Mouse (Mus musculus): ENCODE measurements around the gene Prkaca. TPM values are rescaled to one million over a fixed set of nuclear protein-coding genes. Genes with fewer than 3 reads are reported as not detected.

The Prkaca gene
- polyA plus RNA-seq, 1 experiment, result 75.1 TPM

DNA sequence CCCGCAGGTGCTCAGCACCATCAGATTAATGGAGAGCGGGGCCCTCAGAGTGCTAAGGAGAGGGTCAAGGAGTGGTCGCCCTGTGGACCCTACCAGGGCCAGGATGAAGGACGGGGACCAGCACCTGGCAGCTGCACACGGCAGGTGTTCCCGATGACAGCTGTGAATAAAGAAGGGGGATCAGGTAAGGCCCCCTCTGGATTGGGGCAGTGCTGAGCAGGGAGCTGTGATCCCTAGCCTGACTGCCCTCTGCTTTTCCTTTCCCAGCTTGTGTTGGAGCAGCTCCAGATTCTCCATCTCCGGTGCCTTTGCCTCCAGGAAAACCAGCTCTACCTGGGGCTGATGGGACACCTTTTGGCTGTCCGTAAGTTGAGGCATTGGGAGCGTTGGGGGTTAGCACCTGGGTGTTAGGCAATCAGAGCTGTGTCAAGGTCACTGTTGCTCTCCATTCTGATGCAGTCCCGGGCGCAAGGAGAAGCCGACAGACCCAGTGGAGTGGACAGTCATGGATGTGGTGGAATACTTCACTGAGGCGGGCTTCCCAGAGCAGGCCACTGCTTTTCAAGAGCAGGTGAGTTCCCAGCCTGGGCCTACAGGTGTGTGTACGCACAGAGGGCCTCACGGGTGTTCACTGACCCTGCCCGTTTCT, 26.4 kb downstream of the Prkaca start:
- H3K36me3 ChIP-seq (ENCODE audit: control insufficient read depth, insufficient read depth), result peaks cover 38% of the 10 kb centered on the region
- H3ac ChIP-seq (ENCODE audit: control insufficient read depth, insufficient read length, low read depth), result peak overlapping the region; percentile 60
- no peak for TF ChIP-seq MAX (IDR thresholded peaks at IDR 0.05)
- TF ChIP-seq MYOG (IDR thresholded peaks at IDR 0.05; ENCODE audit: control insufficient read depth, extremely low read depth, insufficient read length), result no peak
- TF ChIP-seq FOSL1 (IDR thresholded peaks at IDR 0.05; ENCODE audit: insufficient read depth, low read length, poor library complexity, severe bottlenecking), result no peak
- peak overlapping the region; percentile 61 for H3K4me3 ChIP-seq (ENCODE audit: insufficient read depth, poor library complexity, severe bottlenecking)
- peaks cover 18% of the 10 kb centered on the region for H3K79me2 ChIP-seq (ENCODE audit: control insufficient read depth, insufficient read depth)
- peaks cover 13% of the 10 kb centered on the region for H3K79me3 ChIP-seq (ENCODE audit: low read depth)
- no peaks in the 10 kb centered on the region for H3K27me3 ChIP-seq (ENCODE audit: control insufficient read depth, insufficient read depth, insufficient read length)

DNA sequence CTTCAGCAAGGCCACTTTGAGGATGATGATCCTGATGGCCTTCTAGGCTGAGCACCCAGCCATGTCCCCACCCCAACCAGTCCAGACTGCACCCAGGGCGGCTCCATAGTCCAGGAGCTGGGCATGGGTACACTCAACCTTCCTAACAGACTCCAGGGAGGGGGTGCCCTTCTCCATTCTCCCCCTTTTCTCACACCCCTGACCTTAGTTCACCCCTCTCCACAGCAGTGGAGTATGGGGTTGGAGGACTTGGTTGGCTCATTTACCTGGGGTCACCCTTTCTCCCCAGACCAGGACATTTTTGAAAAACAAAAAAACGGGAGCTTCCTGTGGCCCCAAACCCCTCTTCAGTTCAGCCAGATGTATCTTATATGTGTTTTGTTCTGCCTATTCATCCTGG, 27.0 kb downstream of the Prkaca start:
- Histone ChIP-seq H3K79me3 (ENCODE audit: low read depth) (peaks cover 13% of the 10 kb centered on the region), H3K36me3 (ENCODE audit: control insufficient read depth, insufficient read depth) (peaks cover 35% of the 10 kb centered on the region), H3K27me3 (ENCODE audit: control insufficient read depth, insufficient read depth, insufficient read length) (no peaks in the 10 kb centered on the region), H3K4me3 (ENCODE audit: insufficient read depth, poor library complexity, severe bottlenecking) (no peak overlapping the region), H3K79me2 (ENCODE audit: control insufficient read depth, insufficient read depth) (peaks cover 18% of the 10 kb centered on the region), H3ac (ENCODE audit: control insufficient read depth, insufficient read length, low read depth) (no peak overlapping the region)
- TF ChIP-seq MYOD1 (IDR thresholded peaks at IDR 0.05; ENCODE audit: control insufficient read depth, insufficient read length, low read depth), result no peak
- TF ChIP-seq MYOG (IDR thresholded peaks at IDR 0.05; ENCODE audit: control insufficient read depth, extremely low read depth, insufficient read length), result no peak
- no peak for TF ChIP-seq MAX (IDR thresholded peaks at IDR 0.05)
- TF ChIP-seq USF1 (IDR thresholded peaks at IDR 0.05; ENCODE audit: low read depth), result no peak
- no peak for TF ChIP-seq FOSL1 (IDR thresholded peaks at IDR 0.05; ENCODE audit: insufficient read depth, low read length, poor library complexity, severe bottlenecking)
- TF ChIP-seq CEBPB (IDR thresholded peaks at IDR 0.05; ENCODE audit: low read depth), result no peak
- no peak for TF ChIP-seq CTCF (IDR thresholded peaks at IDR 0.05; ENCODE audit: control insufficient read depth, insufficient read depth, insufficient read length)

DNA sequence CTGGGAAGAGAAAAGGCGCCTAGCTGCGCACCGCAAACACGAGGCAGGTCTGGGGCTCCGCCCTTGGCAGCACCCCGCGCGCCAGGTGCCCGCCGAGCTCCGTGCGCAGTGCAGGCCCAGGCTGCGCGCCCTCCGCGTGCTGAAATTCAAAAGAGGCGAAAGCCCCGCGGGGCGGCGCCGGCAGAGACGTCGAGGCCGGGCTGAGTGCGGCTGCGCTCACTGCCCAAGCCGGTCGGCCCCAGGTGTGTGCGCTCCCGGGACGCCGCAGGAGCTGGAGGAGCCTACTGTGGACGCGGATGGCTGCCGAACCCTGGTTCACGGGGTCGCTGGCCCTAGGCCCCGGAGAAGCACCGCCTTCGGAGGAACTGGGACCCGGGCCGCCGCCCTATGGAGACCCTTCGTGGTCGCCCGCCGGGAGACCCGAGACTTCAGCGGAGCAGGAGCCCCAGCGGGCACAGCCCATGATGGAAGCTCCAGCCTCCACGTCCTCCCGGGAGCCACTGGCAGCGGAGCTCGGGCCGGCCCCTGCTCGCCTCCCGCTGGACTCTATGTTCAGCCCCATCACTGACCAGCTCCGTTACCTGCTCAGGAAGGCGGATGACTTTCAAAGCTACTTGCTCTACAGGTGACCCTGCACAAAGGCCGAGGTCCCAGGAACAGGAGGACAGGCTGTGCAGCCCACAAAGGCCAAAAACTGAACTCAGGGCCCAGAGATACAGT, 28.6 kb downstream of the Prkaca start, which contains the start of gene 1700067K01Rik:
1700067K01Rik (plus strand) TSS at position 222 of the 720 bp plus-strand sequence.
- Histone ChIP-seq H3K4me3 (ENCODE audit: insufficient read depth, poor library complexity, severe bottlenecking) (no peak within 1 kb of the TSS), H3ac (ENCODE audit: control insufficient read depth, insufficient read length, low read depth) (no peak within 1 kb of the TSS), H3K27me3 (ENCODE audit: control insufficient read depth, insufficient read depth, insufficient read length) (no peaks in the 10 kb centered on the region), H3K79me3 (ENCODE audit: low read depth) (peaks cover 13% of the 10 kb centered on the region), H3K79me2 (ENCODE audit: control insufficient read depth, insufficient read depth) (peaks cover 18% of the 10 kb centered on the region), H3K36me3 (ENCODE audit: control insufficient read depth, insufficient read depth) (peaks cover 32% of the 10 kb centered on the region)
- TF ChIP-seq USF1 (IDR thresholded peaks at IDR 0.05; ENCODE audit: low read depth) (no peak), CEBPB (IDR thresholded peaks at IDR 0.05; ENCODE audit: low read depth) (no peak), FOSL1 (IDR thresholded peaks at IDR 0.05; ENCODE audit: insufficient read depth, low read length, poor library complexity, severe bottlenecking) (no peak), CTCF (IDR thresholded peaks at IDR 0.05; ENCODE audit: control insufficient read depth, insufficient read depth, insufficient read length) (no peak), MYOD1 (IDR thresholded peaks at IDR 0.05; ENCODE audit: control insufficient read depth, insufficient read length, low read depth) (no peak), MAX (IDR thresholded peaks at IDR 0.05) (no peak), MYOG (IDR thresholded peaks at IDR 0.05; ENCODE audit: control insufficient read depth, extremely low read depth, insufficient read length) (no peak)

DNA sequence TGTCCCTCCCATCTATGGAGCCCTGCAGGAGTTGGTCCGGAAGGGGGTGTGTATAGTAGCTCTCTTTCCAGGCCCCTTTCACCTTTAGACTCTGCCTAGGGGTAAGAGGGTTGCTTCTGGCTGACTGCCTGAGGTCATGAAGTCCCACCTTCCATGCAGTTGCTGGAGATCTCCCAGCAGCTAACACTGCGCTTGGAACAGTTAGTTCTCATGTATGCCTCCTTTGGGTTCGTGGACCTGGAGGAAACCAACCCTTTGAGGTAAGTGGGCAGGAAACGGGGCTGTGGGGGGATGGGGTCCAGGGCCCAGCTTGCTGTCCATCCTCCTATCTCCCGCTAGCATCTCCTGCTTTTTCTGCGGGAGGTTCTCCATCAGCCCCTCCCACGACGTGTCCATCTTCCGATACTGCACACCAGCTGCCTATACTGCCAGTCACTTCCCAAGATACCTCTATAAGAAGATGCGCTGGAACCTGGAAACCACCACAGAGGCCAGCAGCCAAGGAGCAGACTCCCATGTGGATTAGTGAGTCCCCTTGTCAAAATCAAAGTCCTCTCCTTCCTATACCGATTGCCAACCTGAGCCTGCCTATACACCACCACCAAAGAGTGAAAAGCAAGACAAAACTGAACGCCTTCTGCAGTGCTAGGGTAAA, 30.3 kb downstream of the Prkaca start:
- Histone ChIP-seq H3K36me3 (ENCODE audit: control insufficient read depth, insufficient read depth) (peaks cover 32% of the 10 kb centered on the region), H3K79me2 (ENCODE audit: control insufficient read depth, insufficient read depth) (peaks cover 18% of the 10 kb centered on the region), H3K27me3 (ENCODE audit: control insufficient read depth, insufficient read depth, insufficient read length) (no peaks in the 10 kb centered on the region), H3K79me3 (ENCODE audit: low read depth) (peaks cover 13% of the 10 kb centered on the region), H3K4me3 (ENCODE audit: insufficient read depth, poor library complexity, severe bottlenecking) (no peak overlapping the region), H3ac (ENCODE audit: control insufficient read depth, insufficient read length, low read depth) (no peak overlapping the region)
- TF ChIP-seq FOSL1 (IDR thresholded peaks at IDR 0.05; ENCODE audit: insufficient read depth, low read length, poor library complexity, severe bottlenecking), result no peak
- TF ChIP-seq CEBPB (IDR thresholded peaks at IDR 0.05; ENCODE audit: low read depth), result no peak
- no peak for TF ChIP-seq MYOG (IDR thresholded peaks at IDR 0.05; ENCODE audit: control insufficient read depth, extremely low read depth, insufficient read length)
- TF ChIP-seq MYOD1 (IDR thresholded peaks at IDR 0.05; ENCODE audit: control insufficient read depth, insufficient read length, low read depth), result no peak
- TF ChIP-seq MAX (IDR thresholded peaks at IDR 0.05), result no peak
- no peak for TF ChIP-seq USF1 (IDR thresholded peaks at IDR 0.05; ENCODE audit: low read depth)
- TF ChIP-seq CTCF (IDR thresholded peaks at IDR 0.05; ENCODE audit: control insufficient read depth, insufficient read depth, insufficient read length), result no peak

DNA sequence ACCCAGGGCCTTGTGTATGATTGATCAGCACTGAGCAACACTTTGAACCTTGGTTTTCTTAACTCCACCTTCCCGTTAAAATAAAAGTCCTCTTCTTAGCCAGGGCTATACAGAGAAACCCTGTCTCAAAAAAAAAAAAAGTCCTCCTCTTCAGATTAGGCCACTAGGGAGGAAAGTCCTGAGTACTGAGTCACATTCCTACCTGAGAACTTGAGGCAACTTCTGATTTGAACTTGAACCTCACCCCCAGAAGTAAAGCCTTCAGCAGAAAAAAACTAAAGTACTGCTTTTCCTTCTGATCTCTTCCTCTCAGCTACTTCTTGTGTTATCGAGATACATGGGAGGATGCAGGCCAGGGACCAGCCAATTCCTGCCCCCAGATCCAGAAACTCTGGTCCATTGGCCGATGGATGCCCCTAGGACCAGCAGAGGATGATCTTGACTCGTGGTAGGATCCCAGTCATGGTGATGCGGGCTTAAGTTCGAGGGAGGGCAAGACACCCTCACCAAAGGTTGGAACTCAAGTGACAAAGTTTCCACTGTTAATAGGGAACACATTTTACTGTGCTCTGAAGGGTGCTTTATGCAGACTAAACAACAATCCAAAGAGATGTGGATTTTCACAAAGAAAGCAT, 30.9 kb downstream of the Prkaca start:
- Histone ChIP-seq H3K79me2 (ENCODE audit: control insufficient read depth, insufficient read depth) (peaks cover 12% of the 10 kb centered on the region), H3K79me3 (ENCODE audit: low read depth) (peaks cover 11% of the 10 kb centered on the region), H3ac (ENCODE audit: control insufficient read depth, insufficient read length, low read depth) (no peak overlapping the region), H3K4me3 (ENCODE audit: insufficient read depth, poor library complexity, severe bottlenecking) (peak overlapping the region; percentile 30), H3K27me3 (ENCODE audit: control insufficient read depth, insufficient read depth, insufficient read length) (no peaks in the 10 kb centered on the region), H3K36me3 (ENCODE audit: control insufficient read depth, insufficient read depth) (peaks cover 32% of the 10 kb centered on the region)
- TF ChIP-seq MAX (IDR thresholded peaks at IDR 0.05), result no peak
- TF ChIP-seq CTCF (IDR thresholded peaks at IDR 0.05; ENCODE audit: control insufficient read depth, insufficient read depth, insufficient read length), result no peak
- TF ChIP-seq MYOD1 (IDR thresholded peaks at IDR 0.05; ENCODE audit: control insufficient read depth, insufficient read length, low read depth), result no peak
- TF ChIP-seq CEBPB (IDR thresholded peaks at IDR 0.05; ENCODE audit: low read depth), result no peak
- no peak for TF ChIP-seq MYOG (IDR thresholded peaks at IDR 0.05; ENCODE audit: control insufficient read depth, extremely low read depth, insufficient read length)
- no peak for TF ChIP-seq FOSL1 (IDR thresholded peaks at IDR 0.05; ENCODE audit: insufficient read depth, low read length, poor library complexity, severe bottlenecking)
- no peak for TF ChIP-seq USF1 (IDR thresholded peaks at IDR 0.05; ENCODE audit: low read depth)
